Mouse (Mus musculus): ENCODE measurements around the gene Tradd. TPM values are rescaled to one million over a fixed set of nuclear protein-coding genes. Genes with fewer than 3 reads are reported as not detected.

Gene Tradd
- polyA plus RNA-seq, 1 experiment from 2014 or later = 21.1 TPM

DNA sequence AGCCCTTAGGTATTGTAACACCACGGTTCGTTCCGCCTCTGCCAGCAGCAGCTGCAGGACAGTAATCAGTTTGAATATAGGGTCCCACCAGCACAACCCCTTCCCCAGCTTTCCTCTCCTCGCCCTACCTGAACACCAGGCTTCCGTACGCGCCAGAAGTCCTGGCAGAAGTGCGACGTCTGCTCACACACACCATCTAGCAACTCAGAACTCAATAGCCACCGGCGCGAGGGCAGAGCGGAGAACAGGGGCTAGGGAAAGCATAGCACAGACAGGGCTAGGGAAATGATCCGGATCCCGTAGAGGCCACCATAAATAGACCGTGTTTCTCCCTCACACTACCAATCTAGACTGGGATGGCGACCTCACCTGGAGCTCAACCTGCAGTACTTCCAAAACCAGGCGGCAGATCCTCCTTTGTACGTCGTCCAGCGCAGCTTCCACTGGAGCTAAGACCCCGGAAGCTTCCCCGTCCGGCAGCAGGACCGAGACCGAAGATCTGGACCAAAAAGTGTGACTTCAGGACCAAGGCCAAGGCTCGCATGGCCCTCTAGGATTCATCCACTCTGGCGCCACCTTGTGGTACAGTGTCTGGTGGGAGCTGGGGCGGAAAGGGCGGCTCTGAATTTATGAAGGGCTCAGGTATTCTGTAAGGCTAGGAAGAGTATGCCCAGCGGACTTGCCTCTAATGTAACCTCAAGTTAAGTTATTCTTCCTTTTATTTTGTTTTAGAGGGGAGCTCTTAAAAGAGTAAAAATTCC lies 26.3 kb upstream of the Tradd start:
- Histone ChIP-seq H3K9me3 (ENCODE audit: control insufficient read depth, low read length) (no peaks in the 10 kb centered on the region), H3K27ac (replicated peaks; ENCODE audit: low read depth, low read length) (no peak overlapping the region), H3K27me3 (replicated peaks; ENCODE audit: control insufficient read depth, insufficient read depth, low read length) (peaks cover 11% of the 10 kb centered on the region), H3K4me3 (ENCODE audit: low read depth, low read length) (peak overlapping the region; percentile 57; the same call in 1 of the 2 replicates), H3K36me3 (ENCODE audit: control insufficient read depth, insufficient read depth, low read length) (0 out of 2 replicates have a peak, but pooled peaks cover under 1% of the 10 kb centered on the region), H3K4me2 (ENCODE audit: low read depth, low read length) (peak overlapping the region; percentile 64), H3K9ac (ENCODE audit: low read depth, low read length) (no peak overlapping the region), H3K4me1 (ENCODE audit: control insufficient read depth, insufficient read depth, low read length) (peaks cover 9% of the 10 kb centered on the region; the same call in 1 of the 2 replicates)
- DNase-seq (ENCODE audit: low spot score) = peak; percentile 90
- 6% methylated on average over 31 of the region's 31 CpGs for WGBS
- ATAC-seq (ENCODE audit: low read depth) = no peak

DNA sequence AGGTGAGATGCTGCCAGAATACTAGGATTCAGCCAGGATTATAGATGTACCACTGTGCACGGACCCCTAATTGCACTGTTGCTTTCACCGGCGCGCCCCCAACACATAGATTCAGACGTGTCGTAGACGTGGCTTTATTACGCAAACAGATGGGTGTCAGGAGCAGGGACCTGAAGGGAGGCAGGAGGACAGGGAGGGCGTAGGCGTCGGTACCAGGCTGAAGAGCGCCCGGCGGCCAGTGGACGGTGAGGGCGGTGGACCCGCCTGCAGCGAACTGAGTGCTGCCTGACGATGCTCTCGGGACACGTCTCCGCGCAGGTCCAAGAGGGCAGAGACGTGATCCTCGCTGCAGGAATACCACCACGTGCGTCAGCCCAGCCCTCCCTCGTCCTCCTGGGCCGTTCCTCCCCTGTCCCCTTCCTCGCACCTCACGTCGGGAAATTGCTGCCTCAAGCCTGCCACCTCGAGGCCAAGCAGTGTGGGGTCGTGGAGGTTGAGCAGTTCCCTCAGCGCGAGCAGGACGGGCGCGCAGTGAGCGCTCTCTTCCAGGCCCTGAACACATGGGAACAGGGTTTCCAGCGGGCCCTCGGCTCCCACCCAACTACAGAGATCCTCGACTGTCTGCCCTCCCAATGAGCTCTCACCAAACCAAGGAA lies 25.5 kb upstream of the Tradd start, which contains the start of gene 4931428F04Rik:
4931428F04Rik (minus strand) TSS at position 60 of the 656 bp plus-strand sequence.
- Histone ChIP-seq H3K27ac (replicated peaks; ENCODE audit: low read depth, low read length) (peak within 1 kb of the TSS; percentile 76), H3K9me3 (ENCODE audit: control insufficient read depth, low read length) (no peaks in the 10 kb centered on the region), H3K4me3 (ENCODE audit: low read depth, low read length) (peak within 1 kb of the TSS; percentile 57), H3K4me2 (ENCODE audit: low read depth, low read length) (peak within 1 kb of the TSS; percentile 64), H3K27me3 (replicated peaks; ENCODE audit: control insufficient read depth, insufficient read depth, low read length) (peaks cover 11% of the 10 kb centered on the region), H3K4me1 (ENCODE audit: control insufficient read depth, insufficient read depth, low read length) (peaks cover 9% of the 10 kb centered on the region; the same call in 1 of the 2 replicates), H3K36me3 (ENCODE audit: control insufficient read depth, insufficient read depth, low read length) (0 out of 2 replicates have a peak, but pooled peaks cover 6% of the 10 kb centered on the region), H3K9ac (ENCODE audit: low read depth, low read length) (peak within 1 kb of the TSS; percentile 68)
- WGBS = 2% methylated on average over 24 of the region's 43 CpGs
- ATAC-seq (ENCODE audit: low read depth) (peak; percentile 17; the same call in 1 of the 2 replicates), DNase-seq (ENCODE audit: low spot score) (peak; percentile 51)

DNA sequence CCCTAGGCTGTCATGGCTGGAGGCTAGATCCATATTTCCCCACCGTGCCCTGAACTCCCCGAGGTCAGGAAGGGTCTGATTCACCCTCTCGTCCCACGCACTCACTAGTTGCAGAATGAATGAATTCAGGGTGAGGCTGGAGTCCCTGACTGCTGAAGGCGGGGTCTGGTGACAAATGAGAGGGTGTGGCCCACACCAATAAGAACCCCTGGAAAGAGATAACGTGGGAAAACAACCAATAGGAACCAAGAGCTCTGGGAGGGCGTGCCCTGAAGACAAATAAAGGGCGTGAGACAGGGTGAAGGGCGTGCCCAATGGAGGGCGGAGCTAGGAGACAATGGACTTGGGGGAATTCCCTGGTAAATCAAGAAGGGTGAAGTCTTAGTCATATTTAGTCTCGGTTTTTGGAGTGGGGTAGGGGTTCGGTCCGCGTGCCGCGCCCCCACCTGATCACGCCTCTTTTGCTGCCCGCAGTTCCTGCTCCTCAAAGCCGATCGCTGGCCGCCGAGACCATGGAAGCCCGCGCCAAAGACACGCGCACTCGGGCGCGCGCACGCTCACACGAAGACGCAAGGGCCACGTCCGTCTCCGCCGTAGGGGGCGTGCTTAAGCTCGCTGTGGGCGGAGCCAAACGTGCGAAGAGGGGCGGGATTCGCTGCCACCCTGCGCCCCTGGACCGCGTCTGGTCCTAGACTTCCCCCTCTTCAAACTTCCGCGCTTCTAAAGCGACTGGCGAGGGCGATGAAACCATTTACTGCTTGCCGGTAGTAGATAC lies 24.7 kb upstream of the Tradd start:
- under 1% methylated on average over 30 of the region's 53 CpGs for WGBS

DNA sequence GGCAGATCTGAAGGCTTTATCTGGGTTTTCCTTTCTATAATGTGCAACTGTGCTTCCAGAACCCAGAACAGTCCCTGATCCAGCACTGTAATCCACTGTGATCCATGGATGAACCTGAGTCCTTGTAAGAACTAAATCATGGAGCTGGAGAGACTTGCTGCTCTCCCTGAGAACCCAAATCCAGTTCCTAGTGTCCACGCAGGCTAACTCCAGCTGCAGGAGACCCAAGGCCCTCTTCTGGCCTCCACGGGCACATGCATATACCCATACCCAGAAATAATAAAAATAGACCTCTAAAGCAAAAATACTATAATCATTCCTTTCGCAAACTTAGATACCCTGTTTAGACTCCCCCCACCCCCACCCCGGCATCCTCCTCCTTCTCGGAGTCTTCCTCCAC lies 23.8 kb upstream of the Tradd start:
- H3K9ac ChIP-seq (ENCODE audit: low read depth, low read length) = no peak overlapping the region; the same call in 1 of the 2 replicates
- no peak for ATAC-seq (ENCODE audit: low read depth)

More for the DNA sequence above, 24.7 kb upstream of the Tradd start:
- Histone ChIP-seq H3K27ac (replicated peaks; ENCODE audit: low read depth, low read length) (peak overlapping the region; percentile 76), H3K9me3 (ENCODE audit: control insufficient read depth, low read length) (no peaks in the 10 kb centered on the region), H3K4me1 (ENCODE audit: control insufficient read depth, insufficient read depth, low read length) (peaks cover 9% of the 10 kb centered on the region; the same call in 1 of the 2 replicates), H3K9ac (ENCODE audit: low read depth, low read length) (peak overlapping the region; percentile 68), H3K4me3 (ENCODE audit: low read depth, low read length) (peak overlapping the region; percentile 57), H3K36me3 (ENCODE audit: control insufficient read depth, insufficient read depth, low read length) (0 out of 2 replicates have a peak, but pooled peaks cover 6% of the 10 kb centered on the region), H3K27me3 (replicated peaks; ENCODE audit: control insufficient read depth, insufficient read depth, low read length) (peaks cover 11% of the 10 kb centered on the region), H3K4me2 (ENCODE audit: low read depth, low read length) (peak overlapping the region; percentile 64)
- DNase-seq (ENCODE audit: low spot score) = peak; percentile 98
- peak; percentile 94 for ATAC-seq (ENCODE audit: low read depth)

DNA sequence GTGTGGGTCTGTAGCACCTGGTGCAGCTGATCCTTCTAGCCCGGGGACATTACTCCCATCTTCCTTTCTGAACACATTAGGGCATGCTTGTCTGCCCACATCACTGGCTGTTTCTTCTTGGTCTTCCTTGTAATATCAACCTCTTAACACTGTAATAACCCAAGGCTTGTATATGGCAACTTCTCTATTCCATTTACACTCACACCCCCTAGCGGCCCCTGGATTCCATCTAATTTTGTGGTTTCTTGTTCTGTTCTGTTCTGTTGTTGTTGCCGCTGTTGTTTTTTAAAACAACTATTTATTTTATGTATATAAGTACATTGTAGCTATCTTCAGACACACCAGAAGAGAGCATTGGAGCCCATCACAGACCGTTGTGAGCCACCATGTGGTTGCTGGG lies 22.5 kb upstream of the Tradd start:
- no peak overlapping the region for H3K27ac ChIP-seq (replicated peaks; ENCODE audit: low read depth, low read length)
- peaks cover 9% of the 10 kb centered on the region; the same call in 1 of the 2 replicates for H3K4me1 ChIP-seq (ENCODE audit: control insufficient read depth, insufficient read depth, low read length)
- ATAC-seq (ENCODE audit: low read depth) (no peak), DNase-seq (ENCODE audit: low spot score) (no peak)
- H3K36me3 ChIP-seq (ENCODE audit: control insufficient read depth, insufficient read depth, low read length) = peaks cover 13% of the 10 kb centered on the region; the same call in 1 of the 2 replicates
- H3K4me2 ChIP-seq (ENCODE audit: low read depth, low read length) = no peak overlapping the region
- 85% methylated on average over 4 of the region's 4 CpGs for WGBS
- no peaks in the 10 kb centered on the region for H3K9me3 ChIP-seq (ENCODE audit: control insufficient read depth, low read length)
- H3K27me3 ChIP-seq (replicated peaks; ENCODE audit: control insufficient read depth, insufficient read depth, low read length) = peaks cover 11% of the 10 kb centered on the region
- H3K4me3 ChIP-seq (ENCODE audit: low read depth, low read length) = no peak overlapping the region
- no peak overlapping the region for H3K9ac ChIP-seq (ENCODE audit: low read depth, low read length)

More for the DNA sequence above, 23.8 kb upstream of the Tradd start:
- peak overlapping the region; percentile 57; the same call in 1 of the 2 replicates for H3K4me3 ChIP-seq (ENCODE audit: low read depth, low read length)
- no peaks in the 10 kb centered on the region for H3K9me3 ChIP-seq (ENCODE audit: control insufficient read depth, low read length)
- no peak overlapping the region for H3K27ac ChIP-seq (replicated peaks; ENCODE audit: low read depth, low read length)
- H3K27me3 ChIP-seq (replicated peaks; ENCODE audit: control insufficient read depth, insufficient read depth, low read length) = peaks cover 11% of the 10 kb centered on the region
- DNase-seq (ENCODE audit: low spot score) = no peak
- H3K36me3 ChIP-seq (ENCODE audit: control insufficient read depth, insufficient read depth, low read length) = 0 out of 2 replicates have a peak, but pooled peaks cover 8% of the 10 kb centered on the region
- 93% methylated on average over 5 of the region's 5 CpGs for WGBS
- peak overlapping the region; percentile 64 for H3K4me2 ChIP-seq (ENCODE audit: low read depth, low read length)
- peaks cover 9% of the 10 kb centered on the region; the same call in 1 of the 2 replicates for H3K4me1 ChIP-seq (ENCODE audit: control insufficient read depth, insufficient read depth, low read length)

DNA sequence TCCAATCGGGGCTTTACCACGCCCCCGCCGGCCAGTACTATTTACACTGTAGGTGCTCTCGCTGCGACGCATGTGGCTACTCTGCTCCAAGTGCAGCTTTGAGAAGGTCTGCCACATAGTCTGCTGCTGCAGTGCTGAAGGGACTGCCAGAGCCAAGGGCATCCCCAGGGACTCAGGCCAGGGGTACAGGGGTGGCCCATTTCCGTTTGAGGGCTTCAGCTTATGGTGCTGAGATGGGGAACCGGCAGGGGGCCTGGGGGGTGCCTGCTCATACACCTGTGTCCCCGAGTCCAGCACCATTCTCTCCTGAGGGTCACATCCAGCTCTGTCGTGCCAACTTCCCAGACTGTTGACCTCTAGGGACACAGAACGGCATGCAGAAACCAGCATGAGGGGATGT lies 21.1 kb upstream of the Tradd start:
- 52% methylated on average over 12 of the region's 12 CpGs for WGBS
- H3K27ac ChIP-seq (replicated peaks; ENCODE audit: low read depth, low read length) = no peak overlapping the region
- H3K36me3 ChIP-seq (ENCODE audit: control insufficient read depth, insufficient read depth, low read length) = peaks cover 13% of the 10 kb centered on the region; the same call in 1 of the 2 replicates
- no peak overlapping the region for H3K4me2 ChIP-seq (ENCODE audit: low read depth, low read length)
- H3K4me1 ChIP-seq (ENCODE audit: control insufficient read depth, insufficient read depth, low read length) = peaks cover 6% of the 10 kb centered on the region; the same call in 1 of the 2 replicates
- no peak for DNase-seq (ENCODE audit: low spot score)
- peaks cover 8% of the 10 kb centered on the region for H3K27me3 ChIP-seq (replicated peaks; ENCODE audit: control insufficient read depth, insufficient read depth, low read length)
- no peak overlapping the region for H3K4me3 ChIP-seq (ENCODE audit: low read depth, low read length)
- no peak overlapping the region for H3K9ac ChIP-seq (ENCODE audit: low read depth, low read length)
- no peak for ATAC-seq (ENCODE audit: low read depth)
- no peaks in the 10 kb centered on the region for H3K9me3 ChIP-seq (ENCODE audit: control insufficient read depth, low read length)

DNA sequence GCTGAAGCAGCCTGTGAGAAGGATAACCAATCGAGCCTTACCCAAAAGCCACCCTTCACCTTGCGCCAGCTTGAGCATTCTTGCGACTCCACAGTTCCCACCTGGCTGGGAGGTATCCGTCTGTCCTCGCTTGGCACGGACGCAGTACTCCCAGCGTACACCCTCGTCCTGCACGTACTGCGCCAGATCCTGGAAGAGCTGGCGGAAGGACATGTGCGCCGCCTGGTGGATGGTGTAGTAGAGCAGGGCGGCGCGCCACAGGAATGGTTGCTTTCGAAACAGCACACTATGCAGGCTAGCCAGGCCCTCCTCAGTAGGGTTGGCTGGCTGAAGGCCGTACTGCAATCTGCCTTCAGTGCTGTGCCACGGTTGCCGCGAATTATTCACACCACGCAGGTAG lies 18.7 kb upstream of the Tradd start:
- Histone ChIP-seq H3K27ac (replicated peaks; ENCODE audit: low read depth, low read length) (no peak overlapping the region), H3K4me3 (ENCODE audit: low read depth, low read length) (no peak overlapping the region), H3K9ac (ENCODE audit: low read depth, low read length) (0 out of 2 replicates have a peak overlapping the region, but pooled peaks have one; percentile 4), H3K4me2 (ENCODE audit: low read depth, low read length) (no peak overlapping the region), H3K27me3 (replicated peaks; ENCODE audit: control insufficient read depth, insufficient read depth, low read length) (peaks cover 21% of the 10 kb centered on the region), H3K4me1 (ENCODE audit: control insufficient read depth, insufficient read depth, low read length) (peaks cover 8% of the 10 kb centered on the region), H3K36me3 (ENCODE audit: control insufficient read depth, insufficient read depth, low read length) (peaks cover 13% of the 10 kb centered on the region; the same call in 1 of the 2 replicates), H3K9me3 (ENCODE audit: control insufficient read depth, low read length) (no peaks in the 10 kb centered on the region)
- DNase-seq (ENCODE audit: low spot score) (peak; percentile 37), ATAC-seq (ENCODE audit: low read depth) (peak; percentile 58)
- WGBS = 29% methylated on average over 23 of the region's 23 CpGs

DNA sequence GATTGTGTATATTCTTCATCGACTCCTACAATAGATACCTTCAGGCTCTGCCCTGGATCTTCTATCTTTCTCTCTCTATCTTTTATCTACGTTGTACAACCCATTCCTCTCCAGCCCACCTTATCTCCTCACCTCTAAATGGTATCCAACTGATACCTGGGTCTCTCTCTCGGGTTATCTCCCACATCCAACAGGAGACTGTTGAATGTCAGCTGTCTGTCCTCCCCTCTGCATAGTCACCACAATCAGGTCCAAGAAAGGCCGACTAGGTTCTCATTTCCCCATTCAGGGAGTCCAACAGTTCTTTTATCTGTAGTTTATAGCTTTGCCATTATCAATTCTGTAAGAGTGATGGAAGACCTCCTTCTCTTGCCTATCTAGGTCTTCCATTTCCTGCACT lies 17.8 kb upstream of the Tradd start:
- peaks cover 30% of the 10 kb centered on the region for H3K27me3 ChIP-seq (replicated peaks; ENCODE audit: control insufficient read depth, insufficient read depth, low read length)
- WGBS = 94% methylated on average over 4 of the region's 4 CpGs

More for the DNA sequence above, 17.8 kb upstream of the Tradd start:
- Histone ChIP-seq H3K27ac (replicated peaks; ENCODE audit: low read depth, low read length) (no peak overlapping the region), H3K9me3 (ENCODE audit: control insufficient read depth, low read length) (no peaks in the 10 kb centered on the region), H3K4me2 (ENCODE audit: low read depth, low read length) (no peak overlapping the region), H3K9ac (ENCODE audit: low read depth, low read length) (no peak overlapping the region), H3K36me3 (ENCODE audit: control insufficient read depth, insufficient read depth, low read length) (peaks cover 13% of the 10 kb centered on the region; the same call in 1 of the 2 replicates), H3K4me1 (ENCODE audit: control insufficient read depth, insufficient read depth, low read length) (peaks cover 8% of the 10 kb centered on the region), H3K4me3 (ENCODE audit: low read depth, low read length) (no peak overlapping the region)
- ATAC-seq (ENCODE audit: low read depth) = no peak
- no peak for DNase-seq (ENCODE audit: low spot score)

Data from embryonic facial prominence, embryonic 14.5 days (tissue).